Comparison of ENCODE assay signal across 8 mouse cellular contexts in the genomic region with DNA sequence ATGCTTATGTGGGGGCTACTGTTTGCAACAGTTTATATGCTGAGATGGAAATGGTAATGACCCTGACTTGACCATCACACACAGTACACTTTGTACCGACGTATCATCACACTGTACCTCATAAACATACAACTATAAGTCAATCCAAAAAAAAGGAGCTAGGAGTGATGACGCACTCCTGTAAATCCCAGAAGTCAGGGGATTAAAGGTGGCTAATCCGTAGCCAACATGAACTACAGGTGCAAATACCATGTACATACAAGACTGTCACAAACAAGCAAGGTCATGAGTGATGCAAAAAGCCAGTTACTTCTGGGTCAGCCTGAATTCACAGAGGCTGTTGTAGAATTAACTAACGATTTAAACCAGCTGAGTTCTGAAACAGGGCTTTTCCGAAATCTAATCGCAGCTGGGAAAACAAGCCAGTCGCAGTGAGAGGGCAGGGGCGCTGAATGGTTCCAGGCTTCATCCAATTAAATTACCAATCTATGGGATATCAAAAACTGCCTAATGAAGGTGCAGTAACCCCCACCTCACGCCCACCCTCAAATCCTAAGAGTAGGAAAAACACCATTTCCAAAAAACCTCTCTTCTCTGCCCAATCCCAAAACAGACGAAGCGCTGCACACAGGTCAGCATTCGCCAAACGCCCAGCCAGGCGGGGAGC. TPM values are rescaled to one million over a fixed set of nuclear protein-coding genes. Genes with fewer than 3 reads are reported as not detected.
DNase-seq lines count a peak whose midpoint lies in the region.

No protein-coding gene starts in this region.

- peak; percentile 42 for DNase-seq in embryo, embryonic 11 days
- no peak for DNase-seq in embryo, embryonic 9.5 days (ENCODE audit: extremely low spot score)
- DNase-seq in ovary, postnatal 14 days (ENCODE audit: low spot score) = peak; percentile 1
- DNase-seq in ovary, postnatal 10 days (ENCODE audit: low spot score) = no peak
- peak; percentile 2 for DNase-seq in hindlimb bud, embryonic 11.5 days (ENCODE audit: extremely low spot score, low read depth, low spot score)
- DNase-seq in naive thymus-derived CD4-positive, alpha-beta T cell, adult 2 months (ENCODE audit: low read depth) = peak; percentile 19
- DNase-seq in adrenal gland, postnatal 36 days = no peak
- no peak for DNase-seq in kidney, adult 18-20 months

RNA-seq across cellular contexts. Expression of a gene that starts 0.6 kb away (rescaled TPM):
- total RNA-seq in adrenal gland, postnatal 36 days (2021) = 10 to 100 TPM in 1 of 2 experiments, 1 to 10 TPM in 1; 9.4 to 10.1 TPM

Comparison
In these comparisons a context has a peak if more than half of its experiments do, and no peak if none do; other contexts are left out.
1. DNase-seq: peak in embryo, embryonic 11 days (single experiment), ovary, postnatal 14 days (single experiment), hindlimb bud, embryonic 11.5 days (single experiment) and naive thymus-derived CD4-positive, alpha-beta T cell, adult 2 months (single experiment); none in embryo, embryonic 9.5 days (single experiment), ovary, postnatal 10 days (single experiment), adrenal gland, postnatal 36 days (0 of 2) and kidney, adult 18-20 months (single experiment).